Mouse (Mus musculus): ENCODE results near the gene Prss41. TPM values are rescaled to one million over a fixed set of nuclear protein-coding genes. Genes with fewer than 3 reads are reported as not detected.
A peak's percentile ranks its signal among the peaks of the same experiment; 100 is the strongest.

The Prss41 gene
- polyA plus RNA-seq, 1 experiment from 2014 or later, result 0.96 TPM

DNA sequence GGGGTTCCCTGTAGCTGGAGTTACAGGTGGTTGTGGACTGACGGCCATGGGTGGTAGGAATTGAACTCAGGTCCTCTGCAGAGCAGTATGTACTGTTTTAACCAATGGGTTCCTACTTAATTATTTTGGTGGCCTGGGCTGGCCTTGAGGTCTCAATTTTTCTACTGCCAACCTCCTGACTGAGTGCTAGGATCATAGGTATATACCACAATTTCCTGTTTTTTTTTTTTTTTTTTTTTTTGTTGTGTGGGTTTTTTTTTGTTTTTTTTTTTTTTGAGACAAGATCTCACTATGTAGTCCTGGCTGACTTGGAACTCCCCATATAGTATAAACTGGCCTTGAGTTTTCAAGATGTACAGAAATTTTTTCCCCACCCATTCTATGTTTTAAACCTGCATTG, 12.8 kb downstream of the Prss41 start:
- no peaks in the 10 kb centered on the region for H3K9me3 ChIP-seq (ENCODE audit: control insufficient read depth, low read length)
- H3K4me3 ChIP-seq (ENCODE audit: low read depth, low read length), result no peak overlapping the region
- WGBS, result 100% methylated on average over 1 of the region's 1 CpGs
- no peak overlapping the region for H3K4me2 ChIP-seq (ENCODE audit: low read depth, low read length)
- ATAC-seq (ENCODE audit: low read depth), result no peak
- H3K9ac ChIP-seq (replicated peaks; ENCODE audit: low read depth, low read length), result no peak overlapping the region
- no peak overlapping the region for H3K27ac ChIP-seq (ENCODE audit: low read depth, low read length)
- peaks cover 3% of the 10 kb centered on the region for H3K36me3 ChIP-seq (ENCODE audit: control insufficient read depth, insufficient read depth, low read length)
- peaks cover 3% of the 10 kb centered on the region; the same call in 1 of the 2 replicates for H3K27me3 ChIP-seq (ENCODE audit: control insufficient read depth, insufficient read depth, low read length)
- peaks cover 16% of the 10 kb centered on the region for H3K4me1 ChIP-seq (ENCODE audit: control insufficient read depth, insufficient read depth, low read length)

DNA sequence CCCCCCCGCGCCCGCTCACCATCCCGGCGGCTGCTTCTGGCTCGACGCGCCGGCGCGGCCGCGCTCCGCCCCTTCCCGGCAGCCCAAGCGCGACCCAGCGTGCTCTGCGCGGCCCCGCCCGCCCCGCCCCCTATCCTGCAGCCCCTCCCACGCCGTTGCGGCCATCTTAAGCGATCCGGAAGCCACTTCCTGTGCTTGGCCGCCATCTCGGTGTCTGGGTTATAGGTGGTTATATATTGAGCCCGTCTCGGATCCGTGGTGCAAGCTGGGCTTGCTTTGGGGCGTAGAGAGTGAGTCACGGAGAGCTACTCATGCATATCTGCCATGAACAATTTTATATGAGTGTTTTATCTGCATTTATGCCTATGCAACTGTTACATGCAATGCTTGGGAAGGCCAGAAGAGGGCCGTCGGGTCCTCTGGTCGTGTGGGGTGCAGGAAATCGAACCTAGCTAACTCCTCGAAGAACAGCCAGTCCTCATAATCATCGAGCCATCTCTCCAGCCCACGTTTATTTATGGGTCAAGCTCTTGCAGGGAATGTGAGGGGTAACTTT, 14.8 kb downstream of the Prss41 start, which contains the start of gene Elob:
Gene Elob (minus strand): TSS at position 73 of the 556 bp plus-strand sequence.
- H3K27me3 ChIP-seq (ENCODE audit: control insufficient read depth, insufficient read depth, low read length), result peaks cover 3% of the 10 kb centered on the region; the same call in 1 of the 2 replicates
- peak within 1 kb of the TSS; percentile 77 for H3K4me3 ChIP-seq (ENCODE audit: low read depth, low read length)
- ATAC-seq (ENCODE audit: low read depth), result peak; percentile 95
- no peaks in the 10 kb centered on the region for H3K9me3 ChIP-seq (ENCODE audit: control insufficient read depth, low read length)
- H3K4me2 ChIP-seq (ENCODE audit: low read depth, low read length), result peak within 1 kb of the TSS; percentile 68
- H3K27ac ChIP-seq (ENCODE audit: low read depth, low read length), result peak within 1 kb of the TSS; percentile 93
- H3K9ac ChIP-seq (replicated peaks; ENCODE audit: low read depth, low read length), result peak within 1 kb of the TSS; percentile 81
- under 1% methylated on average over 19 of the region's 42 CpGs for WGBS
- peaks cover 23% of the 10 kb centered on the region for H3K36me3 ChIP-seq (ENCODE audit: control insufficient read depth, insufficient read depth, low read length)
- peaks cover 16% of the 10 kb centered on the region for H3K4me1 ChIP-seq (ENCODE audit: control insufficient read depth, insufficient read depth, low read length)

- H3K4me3 ChIP-seq (ENCODE audit: low read depth, low read length), result peak overlapping the region; percentile 77
- peak; percentile 82 for ATAC-seq (ENCODE audit: low read depth)
Observed at GRCm38 (mm10) chr17:23828271-23829001, 15.5 kb downstream of the Prss41 start.

DNA sequence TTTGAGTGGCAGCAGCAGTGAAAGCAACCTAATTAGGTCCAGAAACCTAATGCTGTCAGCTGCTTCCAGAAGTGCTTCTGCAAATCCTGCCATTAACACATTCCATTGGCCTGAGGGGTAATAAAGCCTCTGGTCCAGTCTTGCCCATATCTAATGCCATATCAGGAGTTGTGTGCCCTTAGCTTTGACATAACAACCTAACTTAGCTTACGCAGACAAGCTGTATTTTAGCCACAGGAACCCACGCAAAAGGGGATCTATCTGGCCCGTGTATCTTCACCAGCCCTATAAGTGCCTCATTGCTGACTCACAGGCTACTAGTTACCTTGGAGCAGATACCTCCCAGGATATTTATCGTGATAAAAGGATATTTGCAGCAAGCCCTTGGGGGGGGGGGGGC, 18.4 kb downstream of the Prss41 start:
- no peak overlapping the region for H3K9ac ChIP-seq (replicated peaks; ENCODE audit: low read depth, low read length)
- no peak overlapping the region for H3K4me3 ChIP-seq (ENCODE audit: low read depth, low read length)
- no peaks in the 10 kb centered on the region for H3K27me3 ChIP-seq (ENCODE audit: control insufficient read depth, insufficient read depth, low read length)
- WGBS, result 86% methylated on average over 4 of the region's 4 CpGs
- no peak overlapping the region for H3K27ac ChIP-seq (ENCODE audit: low read depth, low read length)
- no peak overlapping the region for H3K4me2 ChIP-seq (ENCODE audit: low read depth, low read length)
- peaks cover 53% of the 10 kb centered on the region for H3K36me3 ChIP-seq (ENCODE audit: control insufficient read depth, insufficient read depth, low read length)
- ATAC-seq (ENCODE audit: low read depth), result no peak
- H3K4me1 ChIP-seq (ENCODE audit: control insufficient read depth, insufficient read depth, low read length), result peaks cover 16% of the 10 kb centered on the region
- no peaks in the 10 kb centered on the region for H3K9me3 ChIP-seq (ENCODE audit: control insufficient read depth, low read length)

More at GRCm38 (mm10) chr17:23828271-23829001, 15.5 kb downstream of the Prss41 start:
- Histone ChIP-seq H3K27me3 (ENCODE audit: control insufficient read depth, insufficient read depth, low read length) (no peaks in the 10 kb centered on the region), H3K4me1 (ENCODE audit: control insufficient read depth, insufficient read depth, low read length) (peaks cover 16% of the 10 kb centered on the region), H3K4me2 (ENCODE audit: low read depth, low read length) (peak overlapping the region; percentile 68), H3K36me3 (ENCODE audit: control insufficient read depth, insufficient read depth, low read length) (peaks cover 29% of the 10 kb centered on the region), H3K27ac (ENCODE audit: low read depth, low read length) (peak overlapping the region; percentile 93), H3K9ac (replicated peaks; ENCODE audit: low read depth, low read length) (peak overlapping the region; percentile 81), H3K9me3 (ENCODE audit: control insufficient read depth, low read length) (no peaks in the 10 kb centered on the region)
- WGBS, result 0% methylated on average over 40 of the region's 47 CpGs

DNA sequence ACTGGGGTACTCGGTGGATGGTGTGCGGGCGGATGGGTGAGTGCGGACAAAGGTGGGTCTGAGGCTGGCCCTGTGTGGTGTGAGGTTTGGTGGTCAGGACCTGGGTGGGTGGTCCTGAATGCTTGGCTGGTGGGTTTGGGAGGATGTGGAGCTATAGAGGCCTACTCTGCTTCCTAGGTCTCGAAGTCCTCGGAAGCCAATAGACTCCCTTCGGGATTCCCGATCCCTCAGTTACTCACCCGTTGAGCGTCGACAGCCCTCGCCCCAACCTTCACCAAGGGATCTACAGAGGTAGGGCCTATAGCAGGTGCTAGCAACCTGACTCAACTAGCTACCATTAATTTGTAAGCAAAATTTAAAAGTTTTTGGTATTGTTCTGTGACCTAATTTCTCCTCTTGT, 20.4 kb downstream of the Prss41 start:
- ATAC-seq (ENCODE audit: low read depth), result no peak; the same call in 1 of the 2 replicates
- no peak overlapping the region for H3K27ac ChIP-seq (ENCODE audit: low read depth, low read length)
- no peaks in the 10 kb centered on the region for H3K27me3 ChIP-seq (ENCODE audit: control insufficient read depth, insufficient read depth, low read length)
- no peaks in the 10 kb centered on the region for H3K9me3 ChIP-seq (ENCODE audit: control insufficient read depth, low read length)
- 91% methylated on average over 12 of the region's 12 CpGs for WGBS
- H3K4me2 ChIP-seq (ENCODE audit: low read depth, low read length), result no peak overlapping the region
- peaks cover 16% of the 10 kb centered on the region for H3K4me1 ChIP-seq (ENCODE audit: control insufficient read depth, insufficient read depth, low read length)
- no peak overlapping the region for H3K9ac ChIP-seq (replicated peaks; ENCODE audit: low read depth, low read length)
- no peak overlapping the region for H3K4me3 ChIP-seq (ENCODE audit: low read depth, low read length)
- H3K36me3 ChIP-seq (ENCODE audit: control insufficient read depth, insufficient read depth, low read length), result peaks cover 72% of the 10 kb centered on the region

DNA sequence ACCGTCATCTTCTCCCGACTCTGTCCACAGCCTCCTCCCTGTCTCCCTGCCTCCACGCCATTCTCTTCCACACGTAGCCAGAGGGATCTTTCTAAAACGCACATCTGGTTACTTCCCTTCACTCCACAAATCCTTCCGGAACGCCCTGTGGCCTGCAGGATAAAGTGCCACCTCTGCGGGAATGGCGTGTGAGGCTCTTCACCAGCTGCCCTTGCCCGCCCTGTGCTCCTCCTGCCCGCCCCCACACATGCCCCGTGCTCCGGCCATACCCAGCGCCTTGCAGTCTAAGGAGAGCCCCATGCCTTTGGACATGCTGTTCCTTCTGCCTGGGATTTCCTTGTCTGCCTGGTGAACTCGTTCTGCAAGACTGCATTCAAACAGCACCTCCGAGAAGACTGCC, 21.0 kb downstream of the Prss41 start:
- Histone ChIP-seq H3K9me3 (ENCODE audit: control insufficient read depth, low read length) (no peaks in the 10 kb centered on the region), H3K27me3 (ENCODE audit: control insufficient read depth, insufficient read depth, low read length) (no peaks in the 10 kb centered on the region), H3K36me3 (ENCODE audit: control insufficient read depth, insufficient read depth, low read length) (peaks cover 78% of the 10 kb centered on the region), H3K4me2 (ENCODE audit: low read depth, low read length) (no peak overlapping the region), H3K4me1 (ENCODE audit: control insufficient read depth, insufficient read depth, low read length) (peaks cover 15% of the 10 kb centered on the region), H3K27ac (ENCODE audit: low read depth, low read length) (no peak overlapping the region), H3K9ac (replicated peaks; ENCODE audit: low read depth, low read length) (no peak overlapping the region), H3K4me3 (ENCODE audit: low read depth, low read length) (no peak overlapping the region)
- no peak for ATAC-seq (ENCODE audit: low read depth)
- 86% methylated on average over 16 of the region's 16 CpGs for WGBS

DNA sequence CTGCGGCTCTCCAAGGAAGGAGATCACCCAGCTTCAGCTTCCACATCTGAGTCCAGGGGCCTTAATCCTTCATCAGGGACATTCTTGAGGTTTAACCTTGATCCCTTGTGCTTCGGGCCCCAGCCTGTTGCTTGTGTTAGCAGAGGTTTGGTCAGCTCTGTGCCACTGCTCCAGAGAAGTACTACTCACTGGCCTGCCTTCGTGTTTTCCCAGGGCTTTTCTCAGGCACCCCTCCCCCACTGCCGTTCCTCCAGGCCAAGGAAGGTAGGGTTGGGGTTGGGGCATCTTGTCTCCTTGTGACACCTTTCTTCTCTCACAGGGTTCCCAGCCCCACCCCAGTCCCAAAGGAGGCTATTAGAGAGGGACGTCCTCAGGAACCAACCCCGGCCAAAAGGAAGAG, 21.9 kb downstream of the Prss41 start:
- H3K4me3 ChIP-seq (ENCODE audit: low read depth, low read length), result no peak overlapping the region
- no peak overlapping the region for H3K4me2 ChIP-seq (ENCODE audit: low read depth, low read length)
- H3K4me1 ChIP-seq (ENCODE audit: control insufficient read depth, insufficient read depth, low read length), result peaks cover 6% of the 10 kb centered on the region
- no peaks in the 10 kb centered on the region for H3K27me3 ChIP-seq (ENCODE audit: control insufficient read depth, insufficient read depth, low read length)
- no peaks in the 10 kb centered on the region for H3K9me3 ChIP-seq (ENCODE audit: control insufficient read depth, low read length)
- H3K9ac ChIP-seq (replicated peaks; ENCODE audit: low read depth, low read length), result no peak overlapping the region
- ATAC-seq (ENCODE audit: low read depth), result no peak
- WGBS, result 73% methylated on average over 6 of the region's 6 CpGs
- H3K27ac ChIP-seq (ENCODE audit: low read depth, low read length), result no peak overlapping the region
- H3K36me3 ChIP-seq (ENCODE audit: control insufficient read depth, insufficient read depth, low read length), result peaks cover 87% of the 10 kb centered on the region

DNA sequence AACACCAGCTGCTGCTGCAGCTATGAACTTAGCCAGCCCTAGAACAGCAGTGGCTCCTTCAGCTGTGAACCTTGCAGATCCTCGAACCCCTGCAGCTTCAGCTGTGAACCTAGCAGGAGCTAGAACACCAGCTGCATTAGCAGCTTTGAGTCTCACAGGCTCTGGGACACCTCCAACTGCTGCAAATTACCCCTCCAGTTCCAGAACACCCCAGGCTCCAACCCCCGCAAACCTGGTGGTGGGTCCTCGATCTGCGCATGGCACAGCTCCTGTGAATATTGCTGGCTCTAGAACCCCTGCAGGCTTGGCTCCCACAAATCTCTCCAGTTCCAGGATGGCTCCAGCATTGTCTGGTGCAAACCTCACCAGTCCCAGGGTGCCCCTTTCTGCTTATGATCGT, 23.2 kb downstream of the Prss41 start:
- WGBS, result 99% methylated on average over 5 of the region's 5 CpGs
- ATAC-seq (ENCODE audit: low read depth), result no peak

GRCm38 (mm10) chr17:23819235-23819634, 24.7 kb downstream of the Prss41 start:
- Histone ChIP-seq H3K27me3 (ENCODE audit: control insufficient read depth, insufficient read depth, low read length) (no peaks in the 10 kb centered on the region), H3K4me3 (ENCODE audit: low read depth, low read length) (no peak overlapping the region), H3K9me3 (ENCODE audit: control insufficient read depth, low read length) (no peaks in the 10 kb centered on the region), H3K36me3 (ENCODE audit: control insufficient read depth, insufficient read depth, low read length) (peaks cover 92% of the 10 kb centered on the region), H3K27ac (ENCODE audit: low read depth, low read length) (no peak overlapping the region), H3K4me2 (ENCODE audit: low read depth, low read length) (no peak overlapping the region), H3K4me1 (ENCODE audit: control insufficient read depth, insufficient read depth, low read length) (no peaks in the 10 kb centered on the region), H3K9ac (replicated peaks; ENCODE audit: low read depth, low read length) (no peak overlapping the region)
- no peak for ATAC-seq (ENCODE audit: low read depth)
- over 99% methylated on average over 25 of the region's 25 CpGs for WGBS

More for the DNA sequence above, 23.2 kb downstream of the Prss41 start:
- Histone ChIP-seq H3K27me3 (ENCODE audit: control insufficient read depth, insufficient read depth, low read length) (no peaks in the 10 kb centered on the region), H3K9ac (replicated peaks; ENCODE audit: low read depth, low read length) (no peak overlapping the region), H3K4me1 (ENCODE audit: control insufficient read depth, insufficient read depth, low read length) (no peaks in the 10 kb centered on the region), H3K4me2 (ENCODE audit: low read depth, low read length) (no peak overlapping the region), H3K9me3 (ENCODE audit: control insufficient read depth, low read length) (no peaks in the 10 kb centered on the region), H3K4me3 (ENCODE audit: low read depth, low read length) (no peak overlapping the region), H3K36me3 (ENCODE audit: control insufficient read depth, insufficient read depth, low read length) (peaks cover 93% of the 10 kb centered on the region), H3K27ac (ENCODE audit: low read depth, low read length) (no peak overlapping the region)
